Mouse (Mus musculus): ENCODE results near the gene Sbp. TPM values are rescaled to one million over a fixed set of nuclear protein-coding genes. Genes with fewer than 3 reads are reported as not detected.

Sbp gene
- polyA plus RNA-seq, 1 experiment from 2014 or later: not detected

- Histone ChIP-seq H3K4me1 (ENCODE audit: insufficient read depth) (no peaks in the 10 kb centered on the region), H3K9me3 (ENCODE audit: low read depth, low read length) (no peaks in the 10 kb centered on the region), H3K36me3 (ENCODE audit: insufficient read depth) (no peaks in the 10 kb centered on the region), H3K4me2 (no peak overlapping the region), H3K9ac (no peak overlapping the region; the same call in 1 of the 2 replicates), H3K4me3 (ENCODE audit: low read depth, low read length) (no peak overlapping the region), H3K27me3 (ENCODE audit: insufficient read depth, low read length) (no peaks in the 10 kb centered on the region), H3K27ac (ENCODE audit: low read depth) (no peak overlapping the region)
- WGBS: 73% methylated on average over 9 of the region's 9 CpGs
- TF ChIP-seq CTCF (IDR thresholded peaks at IDR 0.05; ENCODE audit: low read depth): no peak
- ATAC-seq (ENCODE audit: insufficient read depth) (no peak), DNase-seq (no peak)
These were observed 29.8 kb downstream of the Sbp start for GRCm38 (mm10) chr17:23971315-23971714.

- no peaks in the 10 kb centered on the region for H3K27me3 ChIP-seq (ENCODE audit: insufficient read depth, low read length)
- no peak for ATAC-seq (ENCODE audit: insufficient read depth)
- H3K4me1 ChIP-seq (ENCODE audit: insufficient read depth): no peaks in the 10 kb centered on the region
- DNase-seq: no peak
- no peak for TF ChIP-seq CTCF (IDR thresholded peaks at IDR 0.05; ENCODE audit: low read depth)
- H3K9ac ChIP-seq: no peak overlapping the region
- no peak overlapping the region for H3K4me2 ChIP-seq
- 70% methylated on average over 4 of the region's 4 CpGs for WGBS
- no peak overlapping the region for H3K4me3 ChIP-seq (ENCODE audit: low read depth, low read length)
- H3K9me3 ChIP-seq (ENCODE audit: low read depth, low read length): no peaks in the 10 kb centered on the region
- no peaks in the 10 kb centered on the region for H3K36me3 ChIP-seq (ENCODE audit: insufficient read depth)
- no peak overlapping the region for H3K27ac ChIP-seq (ENCODE audit: low read depth)
These were observed 35.2 kb downstream of the Sbp start for GRCm38 (mm10) chr17:23976665-23977064.

GRCm38 (mm10) chr17:23979471-23979870 lies 38.0 kb downstream of the Sbp start:
- Histone ChIP-seq H3K27ac (ENCODE audit: low read depth) (no peak overlapping the region), H3K27me3 (ENCODE audit: insufficient read depth, low read length) (no peaks in the 10 kb centered on the region), H3K9me3 (ENCODE audit: low read depth, low read length) (no peaks in the 10 kb centered on the region), H3K36me3 (ENCODE audit: insufficient read depth) (no peaks in the 10 kb centered on the region), H3K4me2 (no peak overlapping the region), H3K9ac (no peak overlapping the region), H3K4me1 (ENCODE audit: insufficient read depth) (no peaks in the 10 kb centered on the region), H3K4me3 (ENCODE audit: low read depth, low read length) (no peak overlapping the region)
- no peak for TF ChIP-seq CTCF (IDR thresholded peaks at IDR 0.05; ENCODE audit: low read depth)
- ATAC-seq (ENCODE audit: insufficient read depth) (no peak), DNase-seq (no peak)
- WGBS: 51% methylated on average over 3 of the region's 3 CpGs

GRCm38 (mm10) chr17:23980297-23980909 lies 38.9 kb downstream of the Sbp start, which contains the start of gene Prss30:
Prss30 (minus strand) TSS chr17:23980566.
- no peak within 1 kb of the TSS for H3K9ac ChIP-seq
- H3K36me3 ChIP-seq (ENCODE audit: insufficient read depth): no peaks in the 10 kb centered on the region
- no peak within 1 kb of the TSS for H3K27ac ChIP-seq (ENCODE audit: low read depth)
- H3K4me1 ChIP-seq (ENCODE audit: insufficient read depth): no peaks in the 10 kb centered on the region
- ATAC-seq (ENCODE audit: insufficient read depth) (no peak), DNase-seq (peak; percentile 30)
- H3K4me3 ChIP-seq (ENCODE audit: low read depth, low read length): no peak within 1 kb of the TSS
- H3K27me3 ChIP-seq (ENCODE audit: insufficient read depth, low read length): no peaks in the 10 kb centered on the region
- no peak within 1 kb of the TSS for H3K4me2 ChIP-seq
- no peak for TF ChIP-seq CTCF (IDR thresholded peaks at IDR 0.05; ENCODE audit: low read depth)
- 44% methylated on average over 10 of the region's 10 CpGs for WGBS
- no peaks in the 10 kb centered on the region for H3K9me3 ChIP-seq (ENCODE audit: low read depth, low read length)

- no peaks in the 10 kb centered on the region for H3K9me3 ChIP-seq (ENCODE audit: low read depth, low read length)
- H3K27me3 ChIP-seq (ENCODE audit: insufficient read depth, low read length): no peaks in the 10 kb centered on the region
- no peak for DNase-seq
- no peak overlapping the region for H3K4me3 ChIP-seq (ENCODE audit: low read depth, low read length)
- H3K4me1 ChIP-seq (ENCODE audit: insufficient read depth): no peaks in the 10 kb centered on the region
- no peak for ATAC-seq (ENCODE audit: insufficient read depth)
- H3K9ac ChIP-seq: no peak overlapping the region
- WGBS: 53% methylated on average over 4 of the region's 4 CpGs
- no peak overlapping the region for H3K27ac ChIP-seq (ENCODE audit: low read depth)
- no peak for TF ChIP-seq CTCF (IDR thresholded peaks at IDR 0.05; ENCODE audit: low read depth)
- H3K36me3 ChIP-seq (ENCODE audit: insufficient read depth): no peaks in the 10 kb centered on the region
- H3K4me2 ChIP-seq: no peak overlapping the region
These were observed 41.4 kb downstream of the Sbp start for GRCm38 (mm10) chr17:23982912-23983311.

- no peaks in the 10 kb centered on the region for H3K27me3 ChIP-seq (ENCODE audit: insufficient read depth, low read length)
- no peak overlapping the region for H3K9ac ChIP-seq
- H3K36me3 ChIP-seq (ENCODE audit: insufficient read depth): no peaks in the 10 kb centered on the region
- H3K4me1 ChIP-seq (ENCODE audit: insufficient read depth): no peaks in the 10 kb centered on the region
- 88% methylated on average over 1 of the region's 1 CpGs for WGBS
- no peak overlapping the region for H3K4me3 ChIP-seq (ENCODE audit: low read depth, low read length)
- H3K9me3 ChIP-seq (ENCODE audit: low read depth, low read length): no peaks in the 10 kb centered on the region
- no peak for ATAC-seq (ENCODE audit: insufficient read depth)
- no peak for TF ChIP-seq CTCF (IDR thresholded peaks at IDR 0.05; ENCODE audit: low read depth)
- H3K4me2 ChIP-seq: no peak overlapping the region
- DNase-seq: no peak
- H3K27ac ChIP-seq (ENCODE audit: low read depth): no peak overlapping the region
These were observed 43.5 kb downstream of the Sbp start for GRCm38 (mm10) chr17:23984989-23985388.

- Histone ChIP-seq H3K9me3 (ENCODE audit: low read depth, low read length) (no peaks in the 10 kb centered on the region), H3K4me2 (no peak overlapping the region), H3K9ac (no peak overlapping the region), H3K27me3 (ENCODE audit: insufficient read depth, low read length) (no peaks in the 10 kb centered on the region), H3K36me3 (ENCODE audit: insufficient read depth) (no peaks in the 10 kb centered on the region), H3K27ac (ENCODE audit: low read depth) (no peak overlapping the region), H3K4me3 (ENCODE audit: low read depth, low read length) (no peak overlapping the region), H3K4me1 (ENCODE audit: insufficient read depth) (peaks cover 5% of the 10 kb centered on the region; the same call in 1 of the 2 replicates)
- no peak for ATAC-seq (ENCODE audit: insufficient read depth)
- TF ChIP-seq CTCF (IDR thresholded peaks at IDR 0.05; ENCODE audit: low read depth): no peak
- DNase-seq: no peak
- 33% methylated on average over 2 of the region's 2 CpGs for WGBS
These were observed 48.3 kb downstream of the Sbp start for GRCm38 (mm10) chr17:23989802-23990201.
